Mouse (Mus musculus) retina, postnatal 1 day (tissue): Measurements from ENCODE around the gene Psmb1.
"Not testable (repeated sequence)": the region's sequence is repeated elsewhere in the genome, so short reads cannot be mapped to it uniquely, and the experiment has no call there.

Source experiments
- DNase-seq: peaks from one replicate; pipeline ENCODE4 v3.0.0-alpha.2; 2012

The Psmb1 gene

DNA sequence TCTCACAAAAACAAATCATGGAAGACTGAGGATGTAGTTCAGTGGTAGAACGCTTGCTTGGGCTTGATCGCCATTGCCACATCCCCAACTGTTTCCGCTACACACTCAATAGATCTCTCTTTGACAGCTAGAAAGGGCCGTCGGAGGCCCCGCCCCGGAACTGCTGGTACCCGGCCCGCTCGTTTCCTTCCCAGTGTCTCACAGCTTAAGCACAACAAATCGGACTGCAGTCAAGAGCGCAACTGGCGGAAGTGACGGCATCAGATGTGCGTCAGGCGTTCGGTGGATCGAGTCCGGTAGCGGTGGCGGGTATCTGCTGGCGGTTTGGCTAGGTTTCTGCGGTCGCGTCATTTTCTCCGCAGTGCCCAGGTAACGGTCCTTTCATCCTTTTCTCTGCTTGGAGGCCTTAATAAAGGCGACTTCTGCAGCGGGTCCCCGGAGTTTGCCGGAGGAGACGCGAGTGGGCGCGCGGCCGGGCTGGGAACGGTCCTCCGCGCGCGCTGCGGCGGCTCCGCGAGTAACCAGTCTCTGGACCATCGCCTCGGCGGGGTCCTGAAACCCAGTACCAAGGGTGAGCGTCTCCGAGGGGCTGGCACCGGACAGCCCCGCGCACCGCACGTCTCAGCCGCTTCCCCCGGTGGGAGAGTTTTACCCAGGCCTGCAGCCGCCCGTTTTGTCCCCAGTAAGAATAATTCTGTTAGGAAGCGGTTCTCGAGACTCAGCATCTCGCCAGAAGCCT, at the start of gene Psmb1, which contains the start of gene Tbp:
TSS of gene Psmb1 (minus strand) at position 96 of the 739 bp plus-strand sequence.
TSS of gene Tbp (plus strand) at position 233 of the 739 bp plus-strand sequence.
- DNase-seq = peak; percentile 99

DNA sequence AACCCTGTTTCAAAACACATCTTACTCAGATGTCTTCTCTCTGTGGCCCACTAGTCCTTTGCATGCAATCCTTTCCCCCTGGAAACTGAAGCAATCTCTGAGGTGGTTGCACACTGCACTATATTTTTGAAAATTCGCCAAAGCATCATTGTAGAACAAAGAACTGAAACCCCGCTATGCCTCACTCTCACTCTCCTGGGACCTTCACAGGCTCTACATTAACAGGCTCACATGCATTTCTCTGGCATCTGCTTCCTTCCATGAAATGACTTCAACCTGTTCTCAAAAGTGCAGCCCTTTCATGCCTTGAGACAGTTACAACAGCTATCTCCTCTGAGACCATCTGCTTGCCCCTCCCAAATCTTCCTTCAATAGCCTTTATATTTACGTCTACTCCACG, 46.9 kb upstream of the Psmb1 start:
- DNase-seq = no peak

DNA sequence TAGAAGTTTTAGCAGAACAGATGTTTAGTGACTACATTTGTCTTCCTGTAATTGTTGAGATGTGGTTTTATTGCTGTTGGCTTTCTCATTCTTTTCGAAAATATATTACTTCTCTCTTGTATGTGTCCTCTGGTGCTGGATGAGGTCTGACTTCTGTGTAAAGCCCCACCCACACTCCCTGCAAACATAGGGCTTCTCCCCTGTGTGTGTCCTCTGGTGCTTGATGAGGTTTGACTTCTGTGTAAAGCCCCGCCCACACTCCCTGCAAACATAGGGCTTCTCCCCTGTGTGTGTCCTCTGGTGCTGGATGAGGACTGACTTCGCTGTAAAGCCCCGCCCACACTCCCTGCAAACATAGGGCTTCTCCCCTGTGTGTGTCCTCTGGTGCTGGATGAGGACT, 44.3 kb upstream of the Psmb1 start:
- DNase-seq = not testable (repeated sequence)

DNA sequence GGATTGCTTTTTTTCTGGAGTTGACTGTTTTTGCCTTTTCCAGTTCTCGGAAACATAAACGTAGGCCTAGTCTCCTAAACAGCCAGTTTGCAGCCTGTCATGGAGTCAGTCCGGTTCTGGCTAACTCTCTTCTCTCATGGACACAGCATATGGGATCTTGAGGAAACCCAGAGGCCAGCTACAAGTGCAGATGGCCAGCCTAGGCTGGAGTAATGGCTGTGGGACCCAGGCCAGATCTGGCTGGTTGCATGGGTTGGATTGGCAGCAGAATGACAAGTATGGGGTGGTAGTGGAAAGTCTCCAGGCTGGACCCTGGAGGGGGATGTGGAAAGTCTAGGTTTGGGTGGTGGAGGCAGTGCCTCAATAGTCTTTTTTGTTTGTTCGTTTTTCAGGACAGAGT, 40.8 kb upstream of the Psmb1 start:
- no peak for DNase-seq

DNA sequence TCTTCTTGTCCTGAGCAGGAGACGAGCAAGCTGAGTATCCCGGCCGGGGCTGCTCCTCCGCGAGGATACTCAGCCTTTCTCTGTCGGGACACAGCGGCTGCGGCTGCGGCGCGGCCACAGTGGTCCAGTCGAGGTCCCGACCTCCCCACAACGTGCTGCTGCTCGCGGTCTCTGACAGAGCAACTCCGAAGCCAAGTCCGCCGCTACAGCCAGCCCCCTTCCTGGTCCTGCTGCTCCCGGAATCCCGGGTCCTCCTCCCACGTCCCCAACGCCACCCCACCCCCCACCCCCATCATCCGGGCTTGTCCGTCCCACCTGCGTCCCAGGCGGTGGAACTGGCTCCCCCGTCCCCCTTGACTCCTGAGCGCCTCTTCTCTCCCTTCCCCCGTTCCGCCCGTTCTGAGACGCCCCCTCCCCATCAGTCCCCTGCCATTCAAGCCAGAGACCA, 36.9 kb upstream of the Psmb1 start:
- DNase-seq = peak; percentile 39

DNA sequence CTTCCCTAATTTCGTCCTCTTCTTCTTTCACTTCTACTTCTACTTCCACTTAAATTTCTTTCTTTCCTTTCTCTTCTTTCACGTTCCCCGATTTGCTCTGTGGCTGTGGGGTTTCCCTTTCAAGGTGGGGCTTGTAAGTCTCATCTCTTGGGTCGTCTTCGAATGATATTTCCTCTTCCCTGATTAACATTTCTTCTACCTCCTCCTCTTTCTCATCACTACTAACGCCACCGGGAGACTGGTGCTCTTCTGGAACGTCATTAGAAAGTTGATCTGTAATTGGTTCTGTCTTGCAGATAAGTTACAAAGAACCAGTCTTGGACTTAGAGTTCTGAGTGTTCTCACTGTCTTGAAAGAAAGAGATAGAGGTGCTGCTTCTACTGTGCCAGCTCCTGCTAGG, 36.4 kb upstream of the Psmb1 start:
- DNase-seq = peak; percentile 24

DNA sequence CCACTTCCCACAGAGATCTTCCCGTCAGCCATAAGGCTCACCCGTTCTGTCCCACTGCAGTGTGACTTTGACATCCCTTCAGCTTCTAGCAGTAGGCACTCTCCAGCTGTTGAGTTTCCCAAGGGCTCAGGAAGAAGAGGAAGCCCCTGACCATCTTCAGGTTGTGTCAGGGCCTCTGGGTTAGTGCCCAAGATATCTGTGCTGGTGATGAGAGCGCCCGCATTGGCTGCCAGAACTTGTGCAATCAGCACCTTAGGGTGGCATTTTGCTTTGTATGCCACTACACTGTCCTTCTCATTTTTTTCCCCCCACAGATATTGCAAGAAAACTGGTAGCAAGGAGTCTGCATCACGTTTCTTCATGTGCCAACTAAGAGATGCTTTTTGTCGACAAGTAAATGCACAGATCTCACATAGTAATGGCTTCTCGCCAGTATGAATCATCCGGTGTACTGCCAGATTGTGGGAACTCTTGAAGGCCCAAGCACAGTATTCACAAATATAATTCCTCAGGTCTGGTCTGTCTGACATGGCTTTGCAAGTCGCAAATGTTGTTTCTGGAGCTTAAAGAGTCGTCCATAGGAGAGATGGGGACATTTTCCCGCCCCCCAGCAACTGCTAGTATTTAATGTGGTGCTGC, 35.7 kb upstream of the Psmb1 start:
- no peak for DNase-seq

DNA sequence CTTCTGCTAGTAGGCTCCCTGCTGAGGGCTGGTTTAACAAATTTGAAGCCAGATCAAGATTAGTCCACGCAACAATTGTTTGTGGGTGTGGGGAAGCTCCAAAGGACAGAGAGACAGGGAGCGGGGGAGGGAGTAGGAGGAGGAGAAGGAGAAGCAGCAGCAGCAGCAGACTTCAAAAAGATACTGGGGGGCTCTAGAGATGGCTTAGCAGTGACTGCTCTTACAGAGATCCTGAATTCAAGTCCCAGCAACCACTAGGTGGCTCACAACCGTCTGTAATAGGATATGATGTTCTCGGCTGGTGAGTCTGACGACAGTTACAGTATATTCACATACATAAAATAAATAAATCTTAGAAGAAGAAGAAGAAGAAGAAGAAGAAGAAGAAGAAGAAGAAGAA, 30.6 kb upstream of the Psmb1 start:
- DNase-seq = peak; percentile 66

DNA sequence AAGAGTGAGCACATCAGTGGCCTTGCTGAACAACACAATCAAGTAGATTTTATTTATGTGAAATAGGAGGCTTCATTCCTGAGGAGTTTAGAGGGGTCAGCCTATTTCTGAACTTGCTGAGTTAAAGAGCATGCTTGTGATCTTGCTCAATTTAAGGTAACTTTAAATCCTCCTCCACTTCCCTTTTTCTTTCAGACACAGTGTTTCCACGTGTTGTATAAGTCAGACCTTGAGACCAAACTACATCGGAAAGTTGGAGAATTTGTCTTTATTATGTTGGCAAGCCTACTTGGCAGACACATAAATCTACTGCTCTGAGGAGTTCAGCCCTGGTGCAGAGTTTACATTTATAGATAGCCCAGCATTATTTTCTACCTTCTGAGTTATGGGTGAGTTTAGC, 29.3 kb upstream of the Psmb1 start:
- DNase-seq = no peak

DNA sequence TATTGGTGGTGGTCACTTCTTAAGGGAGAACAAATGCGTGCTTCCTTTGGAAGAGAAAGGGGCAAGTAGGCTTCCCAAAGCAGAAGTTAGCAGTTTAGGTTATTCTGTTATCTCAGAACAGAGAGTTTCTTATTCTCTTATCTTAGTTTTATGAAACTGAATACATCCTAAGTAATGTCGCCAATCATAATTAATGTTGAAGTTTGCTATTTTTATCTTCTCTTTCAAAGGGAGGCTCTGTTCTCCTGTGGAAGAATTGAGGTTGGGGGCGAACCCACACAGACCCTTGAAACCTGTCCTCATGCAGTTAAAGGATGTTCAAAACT, 28.2 kb upstream of the Psmb1 start:
- no peak for DNase-seq

DNA sequence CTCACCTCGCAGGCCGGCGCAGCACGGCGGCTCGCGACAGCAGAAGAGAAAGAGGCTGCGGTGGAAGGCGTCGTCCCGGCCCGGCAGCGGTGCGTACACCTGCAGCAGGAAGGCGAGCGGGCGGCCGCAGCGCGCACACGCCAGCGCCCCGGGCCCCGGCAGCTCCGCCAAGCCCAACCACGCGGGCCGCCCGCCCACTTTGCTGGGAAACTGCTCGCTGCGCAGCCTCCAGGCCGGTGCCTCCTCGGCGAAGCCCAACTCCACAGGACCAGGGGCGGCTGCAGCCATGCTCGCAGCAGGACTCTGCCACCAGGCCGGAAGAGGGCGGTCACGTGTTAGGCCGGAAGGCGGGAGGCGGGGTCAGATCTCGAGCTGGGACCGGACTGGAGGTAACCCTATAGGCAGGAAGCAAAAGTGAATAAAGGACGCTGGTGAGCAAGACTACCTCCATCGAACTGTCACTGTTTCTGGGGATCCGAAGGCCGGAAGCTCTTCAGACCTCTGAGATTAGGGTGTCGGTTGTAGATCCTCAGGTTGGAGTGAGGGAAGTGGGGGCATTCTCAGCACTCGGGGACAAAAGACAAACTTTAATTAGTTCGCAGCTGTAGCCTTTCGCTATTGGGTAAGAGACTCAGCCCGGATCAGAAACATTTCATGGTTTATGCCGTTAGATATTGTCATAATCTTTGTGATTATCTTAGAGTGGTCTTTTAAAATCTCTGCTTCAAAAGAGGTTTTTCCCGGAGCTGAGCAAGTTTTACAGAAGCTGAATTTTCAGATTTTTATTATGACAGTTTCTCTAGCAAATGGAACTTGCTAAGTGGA, 27.6 kb upstream of the Psmb1 start, which contains the start of gene Pdcd2:
TSS of gene Pdcd2 (minus strand) at position 316 of the 825 bp plus-strand sequence.
- peak; percentile 96 for DNase-seq

DNA sequence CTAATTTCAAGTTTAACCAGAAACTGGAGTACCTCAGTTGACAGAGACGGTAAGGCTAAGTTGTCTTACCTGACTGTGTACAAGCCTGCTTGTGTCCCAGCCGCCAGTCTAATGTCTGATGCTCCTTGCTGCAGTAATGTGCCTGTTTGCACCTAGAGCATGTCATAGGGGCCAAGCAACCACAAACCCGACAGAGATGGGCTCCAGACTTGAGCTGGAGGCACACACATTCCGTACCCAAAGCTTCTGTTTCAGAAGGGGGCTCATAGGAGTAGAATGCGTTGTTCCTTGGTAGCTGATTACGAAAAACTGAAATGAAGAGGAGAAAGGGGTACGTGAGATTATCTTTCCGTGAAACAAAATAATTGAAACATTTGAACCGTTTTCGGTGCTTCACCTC, 26.8 kb upstream of the Psmb1 start:
- DNase-seq = no peak

DNA sequence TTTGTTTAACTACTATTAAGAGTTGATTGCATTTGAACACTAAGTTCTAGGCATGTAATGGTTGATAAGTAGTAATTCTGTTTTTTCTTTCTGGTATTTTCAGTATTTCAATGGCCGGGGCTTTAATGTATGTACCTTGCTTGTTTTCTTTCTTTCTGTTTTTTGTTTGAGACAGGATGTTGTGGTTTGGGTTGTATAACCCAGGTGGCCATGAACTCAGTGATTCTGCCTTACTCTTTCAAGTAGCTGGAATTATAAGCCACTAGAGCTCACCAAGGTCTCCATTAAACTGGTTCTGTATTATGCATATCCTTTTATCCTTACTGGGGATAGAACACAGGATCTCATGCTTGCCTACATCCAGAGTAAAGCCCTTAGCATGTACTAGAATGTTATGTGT, 19.2 kb upstream of the Psmb1 start:
- DNase-seq = no peak

DNA sequence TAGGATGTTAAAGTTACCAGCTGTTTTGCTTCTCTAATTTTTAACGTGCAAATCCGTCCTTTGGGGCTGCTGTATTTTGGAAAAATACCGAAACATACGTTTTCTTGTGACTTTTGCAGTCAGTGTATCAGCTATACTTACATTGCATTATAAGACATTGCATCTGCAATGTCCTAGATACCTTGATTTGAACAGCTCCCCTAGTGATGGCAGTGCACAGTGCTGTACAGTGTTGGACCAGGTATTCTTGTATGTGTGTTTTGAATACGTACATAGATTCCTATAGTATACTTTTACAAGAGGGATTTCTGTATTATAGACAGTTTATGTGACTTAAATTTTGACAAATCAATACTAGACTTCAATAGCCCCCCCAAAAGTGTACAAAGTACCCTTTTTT, 18.6 kb upstream of the Psmb1 start:
- DNase-seq = no peak

DNA sequence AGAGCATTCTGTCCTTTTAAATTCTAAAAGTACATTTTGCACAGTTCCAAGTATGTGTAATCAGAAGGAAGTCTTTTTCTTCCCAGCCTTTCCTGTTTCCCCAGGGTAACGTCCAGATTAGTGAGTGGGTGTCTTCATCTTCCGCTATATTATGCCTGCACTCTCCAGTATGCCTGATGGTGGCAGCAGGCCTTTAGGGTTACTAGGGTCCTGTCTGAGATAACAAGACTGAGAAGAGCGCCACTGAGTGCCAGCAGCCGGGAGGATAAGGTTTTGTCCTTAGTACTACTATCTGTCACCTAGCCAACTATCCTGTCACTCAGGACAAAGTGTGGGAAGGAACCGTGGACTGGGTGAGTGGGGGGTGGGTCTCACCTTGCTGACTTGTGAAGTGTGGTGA, 18.2 kb upstream of the Psmb1 start:
- no peak for DNase-seq

DNA sequence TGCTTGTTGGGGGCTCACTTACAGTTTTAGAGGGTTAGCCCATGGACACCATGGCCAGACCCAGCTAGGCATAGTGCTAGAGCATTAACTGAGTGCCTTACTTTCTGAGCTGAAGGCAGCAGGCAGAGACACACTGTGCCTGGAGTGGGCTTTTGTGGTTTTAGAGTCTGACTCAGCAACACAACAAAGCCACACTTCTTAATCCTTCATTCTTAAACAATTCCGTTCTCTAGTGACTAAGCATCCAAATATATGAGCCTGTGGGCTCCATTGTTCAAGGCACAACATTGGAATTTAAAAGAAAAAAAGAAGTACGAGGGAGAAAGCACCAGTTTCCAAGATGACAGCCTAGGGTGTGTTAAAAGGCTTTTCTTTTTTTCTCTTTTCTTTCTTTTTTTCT, 11.1 kb upstream of the Psmb1 start:
- no peak for DNase-seq

DNA sequence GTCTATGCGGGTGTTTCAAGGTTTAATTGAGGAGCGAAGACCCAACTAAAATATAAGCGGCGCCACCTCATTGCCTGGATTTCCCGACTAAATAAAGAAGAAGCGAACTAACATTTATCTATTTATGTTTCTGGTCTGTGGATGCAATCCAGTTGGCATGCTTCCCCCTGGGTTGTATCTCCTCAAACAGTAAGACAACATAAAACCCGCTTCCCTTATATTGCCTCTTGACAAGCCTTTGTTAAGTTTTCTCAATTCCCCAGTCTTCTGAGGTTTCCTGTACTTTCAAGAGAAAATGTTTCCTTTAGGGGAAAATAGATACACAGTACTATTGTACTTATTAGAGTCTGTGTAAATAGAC, 818 bp downstream of the Psmb1 start:
- DNase-seq = no peak

DNA sequence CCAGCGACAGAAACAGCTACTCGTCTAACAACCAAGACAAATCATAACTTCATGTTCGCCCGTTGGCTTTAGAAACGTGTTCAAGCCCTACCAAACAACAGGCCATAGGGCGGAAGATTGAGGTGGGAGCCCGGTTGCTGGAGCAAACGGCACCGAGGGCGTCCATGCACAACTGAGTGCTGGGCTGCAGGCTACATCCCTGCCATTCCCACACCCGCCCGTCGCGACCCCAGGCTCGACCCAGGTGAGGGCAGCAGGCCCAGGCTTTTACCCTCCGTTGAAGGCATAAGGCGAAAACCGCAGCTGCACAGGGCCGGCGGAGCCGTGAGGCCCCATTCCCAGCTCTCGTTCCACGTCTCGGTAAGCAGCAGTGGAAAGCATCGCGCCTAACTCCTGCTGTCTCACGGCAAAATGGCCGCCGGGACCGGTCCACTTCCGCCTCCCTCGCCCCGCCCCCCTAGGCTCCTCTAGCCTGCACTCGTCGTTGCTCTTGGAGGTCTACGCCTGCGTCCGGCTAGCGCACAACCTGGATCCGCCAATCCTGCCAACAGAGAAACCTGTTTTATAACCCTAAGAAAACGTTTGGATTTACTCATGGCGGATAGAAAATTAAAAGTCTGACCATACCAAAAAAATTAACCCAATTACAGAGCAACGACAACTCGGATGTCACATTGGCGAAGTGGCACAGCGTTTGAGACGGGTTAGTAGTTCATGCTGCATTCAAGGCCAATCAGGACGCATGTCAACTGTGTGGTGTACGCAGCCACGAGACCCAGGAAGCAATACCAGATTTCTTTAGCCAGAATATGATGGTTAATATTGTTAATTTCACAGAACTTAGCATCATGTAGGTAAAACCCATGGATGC, 1.4 kb downstream of the Psmb1 start:
- peak; percentile 96 for DNase-seq

DNA sequence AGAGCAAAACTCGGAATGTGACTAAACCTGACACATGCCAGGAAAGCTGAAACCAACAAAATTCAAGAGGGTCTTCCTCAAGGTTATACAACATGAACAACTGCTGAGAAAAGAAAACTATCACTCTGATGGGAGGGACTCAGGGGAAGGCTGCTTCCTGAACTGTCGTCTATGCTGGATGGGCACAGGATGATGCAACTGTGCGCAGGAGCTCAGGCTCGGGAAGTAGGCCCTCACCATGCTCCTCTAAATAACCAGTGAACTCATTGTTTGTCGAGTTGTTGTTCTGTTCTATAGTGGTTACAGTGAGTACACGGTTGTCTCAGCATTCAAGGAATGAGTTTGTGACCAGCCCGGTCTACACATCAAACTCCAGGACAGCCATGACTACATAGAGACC, 9.0 kb downstream of the Psmb1 start:
- DNase-seq = no peak

DNA sequence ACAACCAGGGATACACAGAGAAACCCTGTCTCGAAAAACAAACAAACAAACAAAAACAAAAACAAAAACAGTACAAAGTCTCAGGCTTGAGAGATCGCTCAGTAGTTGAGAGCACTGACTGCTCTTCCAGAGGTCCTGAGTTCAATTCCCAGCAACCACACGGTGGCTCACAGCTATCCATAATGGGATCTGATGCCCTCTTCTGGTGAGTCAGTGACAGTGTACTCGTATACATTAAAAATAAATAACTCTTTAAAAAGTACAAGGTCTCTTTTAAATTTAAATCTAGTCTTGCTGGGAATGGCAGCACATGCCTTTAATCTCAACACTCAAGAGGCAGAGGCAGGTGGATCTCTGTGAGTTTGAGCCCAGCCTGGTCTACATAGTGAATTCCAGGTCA, 26.9 kb downstream of the Psmb1 start:
- DNase-seq = no peak

DNA sequence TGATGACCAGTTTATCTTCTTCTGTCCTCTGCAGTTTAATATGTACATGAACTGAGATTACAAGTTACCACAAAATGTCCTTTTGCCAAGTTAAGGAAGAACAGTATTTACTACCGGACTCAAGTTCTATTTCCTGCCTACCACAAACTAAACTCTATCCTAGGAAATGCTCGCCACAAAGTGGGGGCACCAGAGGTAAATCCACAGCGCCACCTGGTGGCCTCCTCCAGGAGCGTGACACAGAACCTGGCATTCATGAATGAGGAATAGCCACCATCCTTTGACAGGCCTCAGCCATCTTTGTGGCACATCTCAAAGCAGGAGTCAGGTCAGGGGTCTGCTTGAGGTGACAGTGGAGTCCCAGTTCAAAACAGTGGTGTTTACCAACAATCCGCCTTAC, 31.9 kb downstream of the Psmb1 start:
- DNase-seq = peak; percentile 86

DNA sequence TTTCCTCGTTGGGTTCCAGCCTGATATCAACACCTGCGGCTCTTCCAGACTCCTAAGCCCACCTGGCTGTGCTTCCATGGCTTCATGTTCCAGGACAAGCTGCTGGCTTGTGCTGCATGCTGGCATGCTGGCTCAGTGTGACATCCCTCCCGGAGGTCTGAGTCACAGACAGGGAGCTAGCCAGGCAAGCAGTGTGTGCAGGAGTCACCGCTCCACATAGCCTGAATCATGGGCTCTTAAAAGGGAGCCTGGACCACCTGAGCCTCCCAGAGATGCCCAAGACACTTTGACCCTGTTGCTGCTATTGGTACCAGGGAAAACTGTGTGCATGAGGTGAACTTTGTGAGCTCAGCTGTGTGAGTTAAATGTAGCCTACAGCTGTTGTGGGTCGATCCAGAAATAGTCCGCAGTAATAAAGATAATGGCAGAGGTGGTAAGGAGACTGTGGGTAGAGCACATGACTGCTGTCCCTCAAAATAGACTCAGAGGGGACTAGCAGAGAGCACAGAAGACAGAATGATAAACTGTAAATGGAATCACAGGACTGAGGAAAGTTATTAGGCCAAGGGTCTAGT, 37.5 kb downstream of the Psmb1 start:
- no peak for DNase-seq

DNA sequence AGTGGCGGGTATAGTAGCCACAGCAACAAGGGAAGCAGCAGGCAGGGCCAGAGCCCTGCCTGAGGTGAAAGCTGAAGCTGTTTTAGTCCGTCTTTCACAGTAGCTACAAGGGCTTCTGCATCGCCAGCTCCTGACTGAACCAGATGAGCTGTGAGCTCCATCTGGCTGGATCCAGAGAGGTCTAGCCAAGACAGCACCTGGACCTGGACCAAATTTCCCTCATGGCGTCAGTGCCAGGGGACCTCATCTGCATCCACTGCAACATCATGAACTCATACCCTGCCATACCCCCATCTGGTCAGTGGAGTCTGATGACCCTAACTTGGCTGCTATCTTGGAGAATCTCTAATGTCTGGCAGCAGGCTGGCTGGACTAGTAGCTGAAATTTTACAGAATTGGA, 39.8 kb downstream of the Psmb1 start:
- DNase-seq = no peak
